Mouse (Mus musculus): ENCODE data around the gene Syngr1. TPM values are rescaled to one million over a fixed set of nuclear protein-coding genes. Genes with fewer than 3 reads are reported as not detected.

Gene Syngr1
- polyA plus RNA-seq, 1 experiment from 2014 or later = 24.3 TPM

DNA sequence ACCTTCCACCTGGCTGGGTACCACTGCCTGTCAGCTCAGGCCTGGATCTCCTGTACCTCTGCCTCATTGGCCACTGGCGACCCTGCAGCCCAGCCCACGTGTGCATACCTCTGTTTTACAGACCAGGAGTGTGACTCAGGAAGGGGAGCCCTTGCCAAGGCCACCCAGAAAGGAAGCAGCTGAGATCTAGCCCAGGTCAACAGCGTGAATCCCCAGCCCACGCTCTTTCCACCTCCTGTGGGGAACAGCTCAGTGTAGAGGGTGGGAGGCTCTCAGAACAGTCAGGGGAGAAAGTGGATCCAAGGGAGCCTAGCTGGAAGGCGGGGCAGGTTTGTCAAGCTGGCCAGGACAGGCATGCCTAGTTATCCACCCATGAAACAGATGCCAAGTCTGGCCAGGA is 28.3 kb upstream of the Syngr1 start:
- no peak for DNase-seq (ENCODE audit: low spot score)
- Histone ChIP-seq H3K4me1 (replicated peaks; ENCODE audit: control insufficient read depth, insufficient read depth, low read length) (0 out of 2 replicates have a peak, but pooled peaks cover 2% of the 10 kb centered on the region), H3K27me3 (replicated peaks; ENCODE audit: control insufficient read depth, insufficient read depth, low read length) (no peaks in the 10 kb centered on the region), H3K27ac (ENCODE audit: low read depth) (no peak overlapping the region), H3K4me2 (ENCODE audit: low read length) (no peak overlapping the region), H3K9ac (ENCODE audit: low read length) (no peak overlapping the region), H3K4me3 (ENCODE audit: low read depth, low read length) (no peak overlapping the region), H3K9me3 (ENCODE audit: control insufficient read depth, low read length) (no peaks in the 10 kb centered on the region), H3K36me3 (ENCODE audit: control insufficient read depth, insufficient read depth, low read length) (no peaks in the 10 kb centered on the region)
- no peak for ATAC-seq (replicated peaks; ENCODE audit: low FRiP score, low TSS enrichment, low read depth)
- 48% methylated on average over 5 of the region's 5 CpGs for WGBS

DNA sequence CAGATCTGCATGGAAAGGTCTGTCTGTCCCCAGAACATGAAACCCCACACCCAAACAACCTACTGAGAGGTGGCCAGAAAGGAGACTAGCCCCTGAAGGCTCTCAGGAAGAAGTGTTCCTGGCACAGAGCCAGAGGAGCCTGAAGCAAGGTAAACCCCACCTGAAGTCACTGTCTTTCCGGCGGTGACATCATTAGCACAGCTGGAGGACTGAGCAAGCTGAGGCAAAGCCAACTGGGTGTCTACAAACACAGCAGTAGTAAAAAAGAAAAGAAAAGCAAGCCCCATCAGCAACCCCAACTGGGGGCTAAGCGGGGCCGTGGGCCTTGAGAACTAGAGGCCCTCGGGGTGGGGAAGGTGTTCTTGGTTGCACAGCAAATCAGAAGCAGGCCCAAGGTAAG is 26.2 kb upstream of the Syngr1 start:
- no peaks in the 10 kb centered on the region for H3K36me3 ChIP-seq (ENCODE audit: control insufficient read depth, insufficient read depth, low read length)
- 73% methylated on average over 5 of the region's 5 CpGs for WGBS
- H3K4me2 ChIP-seq (ENCODE audit: low read length) = no peak overlapping the region
- H3K27me3 ChIP-seq (replicated peaks; ENCODE audit: control insufficient read depth, insufficient read depth, low read length) = no peaks in the 10 kb centered on the region
- no peak for DNase-seq (ENCODE audit: low spot score)
- 0 out of 2 replicates have a peak, but pooled peaks cover 2% of the 10 kb centered on the region for H3K4me1 ChIP-seq (replicated peaks; ENCODE audit: control insufficient read depth, insufficient read depth, low read length)
- no peak overlapping the region for H3K4me3 ChIP-seq (ENCODE audit: low read depth, low read length)
- H3K9me3 ChIP-seq (ENCODE audit: control insufficient read depth, low read length) = no peaks in the 10 kb centered on the region
- no peak overlapping the region for H3K27ac ChIP-seq (ENCODE audit: low read depth)
- H3K9ac ChIP-seq (ENCODE audit: low read length) = no peak overlapping the region
- ATAC-seq (replicated peaks; ENCODE audit: low FRiP score, low TSS enrichment, low read depth) = no peak

DNA sequence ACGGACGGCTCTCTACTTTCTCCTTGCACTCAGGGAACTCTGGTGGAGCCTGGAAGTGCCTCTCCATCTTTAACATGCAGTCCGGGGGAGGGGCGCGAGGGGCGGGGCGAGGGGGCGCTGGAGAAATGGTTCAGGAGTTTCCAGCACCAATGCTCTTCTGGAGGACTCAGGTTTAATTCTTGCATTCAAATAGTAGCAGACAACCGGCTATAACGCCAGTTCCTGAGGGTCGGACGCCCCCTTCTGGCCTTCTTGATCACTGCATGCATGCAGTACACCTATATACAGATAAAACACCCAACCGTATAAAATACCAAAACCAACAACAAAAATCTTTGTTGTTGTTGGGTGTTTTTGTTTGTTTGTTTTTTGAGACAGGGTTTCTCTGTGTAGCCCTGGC is 25.7 kb upstream of the Syngr1 start:
- H3K4me1 ChIP-seq (replicated peaks; ENCODE audit: control insufficient read depth, insufficient read depth, low read length) = 0 out of 2 replicates have a peak, but pooled peaks cover 2% of the 10 kb centered on the region
- no peak overlapping the region for H3K27ac ChIP-seq (ENCODE audit: low read depth)
- no peaks in the 10 kb centered on the region for H3K36me3 ChIP-seq (ENCODE audit: control insufficient read depth, insufficient read depth, low read length)
- no peak overlapping the region for H3K4me3 ChIP-seq (ENCODE audit: low read depth, low read length)
- no peak overlapping the region for H3K9ac ChIP-seq (ENCODE audit: low read length)
- no peaks in the 10 kb centered on the region for H3K9me3 ChIP-seq (ENCODE audit: control insufficient read depth, low read length)
- H3K27me3 ChIP-seq (replicated peaks; ENCODE audit: control insufficient read depth, insufficient read depth, low read length) = no peaks in the 10 kb centered on the region
- WGBS = 12% methylated on average over 13 of the region's 13 CpGs
- H3K4me2 ChIP-seq (ENCODE audit: low read length) = no peak overlapping the region
- peak; percentile 71 for DNase-seq (ENCODE audit: low spot score)
- no peak for ATAC-seq (replicated peaks; ENCODE audit: low FRiP score, low TSS enrichment, low read depth)

DNA sequence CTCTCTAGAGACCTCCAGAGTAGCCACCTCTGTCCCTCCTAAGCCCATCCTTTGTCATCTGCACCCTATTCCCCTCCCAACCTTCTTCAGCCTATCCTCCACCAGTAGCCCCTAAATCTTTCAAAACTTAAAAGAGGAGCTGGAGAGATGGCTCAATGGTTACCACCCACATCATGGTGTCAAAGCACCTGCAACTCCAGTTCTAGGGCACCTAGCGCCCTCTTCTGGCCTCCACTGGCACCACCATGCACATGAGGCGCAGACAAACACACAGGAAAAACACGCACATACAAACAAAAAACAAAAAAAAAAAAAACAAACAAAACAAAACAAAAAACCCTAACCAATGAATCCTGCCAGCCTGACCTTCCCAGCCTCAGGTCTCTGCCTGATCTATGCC is 24.6 kb upstream of the Syngr1 start:
- H3K4me3 ChIP-seq (ENCODE audit: low read depth, low read length) = no peak overlapping the region
- no peak for ATAC-seq (replicated peaks; ENCODE audit: low FRiP score, low TSS enrichment, low read depth)
- no peak overlapping the region for H3K9ac ChIP-seq (ENCODE audit: low read length)
- H3K9me3 ChIP-seq (ENCODE audit: control insufficient read depth, low read length) = no peaks in the 10 kb centered on the region
- 58% methylated on average over 3 of the region's 3 CpGs for WGBS
- no peaks in the 10 kb centered on the region for H3K36me3 ChIP-seq (ENCODE audit: control insufficient read depth, insufficient read depth, low read length)
- no peak overlapping the region for H3K4me2 ChIP-seq (ENCODE audit: low read length)
- DNase-seq (ENCODE audit: low spot score) = no peak
- no peaks in the 10 kb centered on the region for H3K27me3 ChIP-seq (replicated peaks; ENCODE audit: control insufficient read depth, insufficient read depth, low read length)
- 0 out of 2 replicates have a peak, but pooled peaks cover 2% of the 10 kb centered on the region for H3K4me1 ChIP-seq (replicated peaks; ENCODE audit: control insufficient read depth, insufficient read depth, low read length)
- no peak overlapping the region for H3K27ac ChIP-seq (ENCODE audit: low read depth)

DNA sequence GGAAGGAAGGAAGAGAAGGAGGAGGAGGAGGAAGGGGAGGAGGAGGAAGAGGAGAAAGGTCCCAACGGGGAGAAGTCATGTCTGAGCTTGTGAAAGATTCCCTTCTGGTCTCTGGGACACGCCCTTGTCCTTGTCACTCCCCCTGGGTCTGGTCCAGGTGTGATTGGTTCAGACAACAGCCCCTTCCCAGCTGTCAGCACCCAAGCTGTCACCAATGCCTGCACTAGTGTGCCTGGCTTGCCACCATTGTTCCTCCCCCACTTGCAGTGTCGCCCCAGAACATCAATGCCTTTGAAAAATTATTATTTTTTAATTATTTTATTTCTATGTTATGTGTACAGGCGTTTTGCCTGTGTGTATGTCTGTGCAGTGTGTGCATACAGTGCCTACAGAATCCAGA is 22.0 kb upstream of the Syngr1 start:
- ATAC-seq (replicated peaks; ENCODE audit: low FRiP score, low TSS enrichment, low read depth) (no peak), DNase-seq (ENCODE audit: low spot score) (no peak)
- Histone ChIP-seq H3K27ac (ENCODE audit: low read depth) (no peak overlapping the region), H3K36me3 (ENCODE audit: control insufficient read depth, insufficient read depth, low read length) (no peaks in the 10 kb centered on the region), H3K4me3 (ENCODE audit: low read depth, low read length) (no peak overlapping the region), H3K27me3 (replicated peaks; ENCODE audit: control insufficient read depth, insufficient read depth, low read length) (no peaks in the 10 kb centered on the region), H3K9me3 (ENCODE audit: control insufficient read depth, low read length) (no peaks in the 10 kb centered on the region), H3K4me2 (ENCODE audit: low read length) (no peak overlapping the region), H3K4me1 (replicated peaks; ENCODE audit: control insufficient read depth, insufficient read depth, low read length) (no peaks in the 10 kb centered on the region), H3K9ac (ENCODE audit: low read length) (no peak overlapping the region)
- WGBS = 49% methylated on average over 4 of the region's 4 CpGs

DNA sequence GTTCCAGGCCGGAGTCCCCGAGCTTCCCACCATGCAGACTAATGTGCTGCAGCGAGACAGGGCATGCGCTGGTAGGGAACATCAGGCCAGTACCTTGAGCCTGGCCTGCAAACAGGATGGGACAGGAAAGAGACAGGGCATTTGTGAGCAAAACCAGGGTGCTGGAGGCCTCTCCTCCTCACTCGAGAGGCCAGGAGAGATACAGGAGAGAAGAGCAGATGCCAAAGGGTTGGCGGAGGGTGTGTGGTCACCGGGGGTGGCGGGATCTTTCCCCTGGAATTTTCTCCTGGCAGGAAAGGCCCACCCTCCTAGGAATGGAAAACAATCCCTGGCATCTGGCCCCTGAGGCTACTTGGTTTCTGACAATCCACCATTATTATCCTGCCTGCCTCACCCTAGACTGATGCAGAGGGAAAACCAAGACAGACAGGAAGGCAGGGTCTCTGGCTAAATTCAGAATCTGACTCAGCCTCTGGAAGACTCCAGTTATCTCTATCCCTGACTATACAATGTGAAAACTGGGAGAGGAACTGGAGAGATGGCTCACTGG is 21.0 kb upstream of the Syngr1 start:
- WGBS = 57% methylated on average over 8 of the region's 8 CpGs
- no peak for DNase-seq (ENCODE audit: low spot score)
- H3K4me2 ChIP-seq (ENCODE audit: low read length) = no peak overlapping the region
- ATAC-seq (replicated peaks; ENCODE audit: low FRiP score, low TSS enrichment, low read depth) = no peak
- no peaks in the 10 kb centered on the region for H3K4me1 ChIP-seq (replicated peaks; ENCODE audit: control insufficient read depth, insufficient read depth, low read length)
- H3K9me3 ChIP-seq (ENCODE audit: control insufficient read depth, low read length) = no peaks in the 10 kb centered on the region
- no peak overlapping the region for H3K9ac ChIP-seq (ENCODE audit: low read length)
- no peaks in the 10 kb centered on the region for H3K36me3 ChIP-seq (ENCODE audit: control insufficient read depth, insufficient read depth, low read length)
- H3K4me3 ChIP-seq (ENCODE audit: low read depth, low read length) = no peak overlapping the region
- H3K27me3 ChIP-seq (replicated peaks; ENCODE audit: control insufficient read depth, insufficient read depth, low read length) = no peaks in the 10 kb centered on the region
- H3K27ac ChIP-seq (ENCODE audit: low read depth) = no peak overlapping the region

DNA sequence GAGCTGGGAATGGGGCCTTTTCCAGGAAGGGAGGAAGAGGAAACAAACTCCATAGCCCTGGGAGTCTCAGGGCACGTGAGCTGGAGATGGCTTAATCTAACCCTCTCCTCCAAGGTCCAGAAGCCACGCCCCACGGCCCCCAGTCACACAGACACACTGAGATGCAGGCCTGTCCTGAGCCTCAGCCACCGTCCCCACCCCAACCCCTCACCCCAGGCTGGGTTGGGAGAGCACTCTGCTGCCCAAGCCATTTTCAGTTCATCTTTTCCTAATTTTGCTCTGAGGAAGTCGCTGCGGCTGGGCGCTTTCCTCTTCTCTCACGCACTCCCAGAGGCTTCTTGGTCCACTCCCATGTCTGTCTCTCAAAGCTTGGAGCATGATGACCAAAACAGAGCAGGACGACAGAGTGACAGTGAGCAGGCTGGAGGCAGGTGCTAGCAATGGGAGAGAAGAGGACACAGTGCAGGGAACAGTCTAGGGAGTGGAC is 19.1 kb upstream of the Syngr1 start:
- H3K4me2 ChIP-seq (ENCODE audit: low read length) = no peak overlapping the region
- no peak overlapping the region for H3K27ac ChIP-seq (ENCODE audit: low read depth)
- peaks cover 5% of the 10 kb centered on the region for H3K36me3 ChIP-seq (ENCODE audit: control insufficient read depth, insufficient read depth, low read length)
- no peak for DNase-seq (ENCODE audit: low spot score)
- no peak overlapping the region for H3K9ac ChIP-seq (ENCODE audit: low read length)
- no peak for ATAC-seq (replicated peaks; ENCODE audit: low FRiP score, low TSS enrichment, low read depth)
- WGBS = 47% methylated on average over 9 of the region's 9 CpGs
- no peak overlapping the region for H3K4me3 ChIP-seq (ENCODE audit: low read depth, low read length)
- H3K9me3 ChIP-seq (ENCODE audit: control insufficient read depth, low read length) = no peaks in the 10 kb centered on the region
- no peaks in the 10 kb centered on the region for H3K4me1 ChIP-seq (replicated peaks; ENCODE audit: control insufficient read depth, insufficient read depth, low read length)
- no peaks in the 10 kb centered on the region for H3K27me3 ChIP-seq (replicated peaks; ENCODE audit: control insufficient read depth, insufficient read depth, low read length)

DNA sequence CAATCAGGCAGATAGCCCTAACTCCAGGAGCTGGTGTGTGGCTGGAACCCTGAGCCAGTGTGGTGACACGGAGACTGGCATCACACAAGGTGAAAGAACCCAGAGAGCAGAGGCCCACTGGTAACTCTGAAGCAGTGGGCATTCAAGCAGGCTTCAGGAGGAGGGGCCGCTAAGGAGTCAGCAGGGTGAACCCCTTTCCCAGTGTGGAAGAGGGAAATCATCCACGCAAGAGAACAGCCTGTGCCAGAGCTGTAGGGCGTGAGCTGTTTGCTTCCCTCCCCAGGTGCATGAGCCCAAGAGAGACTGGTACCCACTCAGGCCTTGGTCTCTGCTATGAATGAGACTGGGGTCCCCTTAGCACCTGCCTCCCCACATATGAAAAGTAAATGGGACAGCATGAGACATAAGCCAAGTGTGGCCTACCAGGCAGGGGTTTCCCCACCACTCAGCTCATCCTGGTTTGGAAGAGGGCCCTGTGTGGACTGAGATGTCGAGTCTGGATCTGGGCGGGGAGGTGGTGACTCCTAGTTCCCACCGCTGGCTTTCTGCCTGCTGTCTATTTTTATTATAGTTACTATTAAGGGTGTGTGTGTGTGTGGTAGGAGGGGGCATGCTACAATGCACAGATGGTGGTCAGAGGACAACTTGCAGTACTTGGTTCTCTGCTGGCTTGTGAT is 18.4 kb upstream of the Syngr1 start:
- Histone ChIP-seq H3K36me3 (ENCODE audit: control insufficient read depth, insufficient read depth, low read length) (peaks cover 12% of the 10 kb centered on the region), H3K9ac (ENCODE audit: low read length) (no peak overlapping the region), H3K27me3 (replicated peaks; ENCODE audit: control insufficient read depth, insufficient read depth, low read length) (no peaks in the 10 kb centered on the region), H3K4me1 (replicated peaks; ENCODE audit: control insufficient read depth, insufficient read depth, low read length) (no peaks in the 10 kb centered on the region), H3K4me2 (ENCODE audit: low read length) (no peak overlapping the region), H3K9me3 (ENCODE audit: control insufficient read depth, low read length) (no peaks in the 10 kb centered on the region), H3K4me3 (ENCODE audit: low read depth, low read length) (no peak overlapping the region), H3K27ac (ENCODE audit: low read depth) (no peak overlapping the region)
- ATAC-seq (replicated peaks; ENCODE audit: low FRiP score, low TSS enrichment, low read depth) (no peak), DNase-seq (ENCODE audit: low spot score) (no peak)
- WGBS = 77% methylated on average over 7 of the region's 7 CpGs

DNA sequence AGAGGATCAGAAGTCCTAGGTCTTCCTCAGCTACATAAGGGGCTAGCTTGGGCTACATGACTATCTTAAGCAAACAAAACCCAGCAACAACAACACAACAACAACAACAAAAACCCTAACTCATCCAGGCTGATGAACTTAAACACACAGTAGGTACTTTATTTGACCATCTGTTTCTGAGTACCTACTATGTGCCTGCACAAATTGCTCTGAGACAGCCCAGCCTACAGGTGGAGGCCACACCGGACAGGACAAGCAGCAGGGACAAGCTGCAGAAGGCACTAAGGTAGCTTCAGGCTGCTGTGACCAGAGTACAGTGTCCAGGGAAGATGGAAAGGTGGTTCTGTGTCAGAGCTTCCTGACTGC is 17.9 kb upstream of the Syngr1 start:
- DNase-seq (ENCODE audit: low spot score) = no peak
- no peak overlapping the region for H3K27ac ChIP-seq (ENCODE audit: low read depth)

More for the DNA sequence above, 17.9 kb upstream of the Syngr1 start:
- no peak for ATAC-seq (replicated peaks; ENCODE audit: low FRiP score, low TSS enrichment, low read depth)
- no peak overlapping the region for H3K9ac ChIP-seq (ENCODE audit: low read length)
- H3K4me2 ChIP-seq (ENCODE audit: low read length) = no peak overlapping the region
- H3K27me3 ChIP-seq (replicated peaks; ENCODE audit: control insufficient read depth, insufficient read depth, low read length) = no peaks in the 10 kb centered on the region
- peaks cover 17% of the 10 kb centered on the region for H3K36me3 ChIP-seq (ENCODE audit: control insufficient read depth, insufficient read depth, low read length)
- 86% methylated on average over 1 of the region's 1 CpGs for WGBS
- no peak overlapping the region for H3K4me3 ChIP-seq (ENCODE audit: low read depth, low read length)
- H3K9me3 ChIP-seq (ENCODE audit: control insufficient read depth, low read length) = no peaks in the 10 kb centered on the region
- H3K4me1 ChIP-seq (replicated peaks; ENCODE audit: control insufficient read depth, insufficient read depth, low read length) = no peaks in the 10 kb centered on the region

All from intestine, embryonic 14.5 days (tissue).